Mouse (Mus musculus) bone marrow, adult 2 months (tissue): ENCODE results near the gene Coq10b. TPM values are rescaled to one million over a fixed set of nuclear protein-coding genes. Genes with fewer than 3 reads are reported as not detected.
"Not testable (repeated sequence)": the region's sequence is repeated elsewhere in the genome, so short reads cannot be mapped to it uniquely, and the experiment has no call there.

Experiments
- H3K27ac ChIP-seq: fragments of 200-500 bp; 2 replicates; pipeline ENCODE4 v1.5.1; 2012; ENCODE audit warnings: low read depth, mild to moderate bottlenecking, control low read depth, inconsistent platforms, low read length; ENCODE audit not compliant: control insufficient read depth, poor library complexity, insufficient read depth
- H3K4me1 ChIP-seq: fragments of 200-500 bp; 2 replicates; pipeline ENCODE4 v1.6.1; 2011; ENCODE audit warnings: low read length; ENCODE audit not compliant: control insufficient read depth, insufficient read depth
- H3K4me3 ChIP-seq: fragments of 200-500 bp; replicated peaks from 2 replicates; pipeline ENCODE3; 2011; ENCODE audit warnings: mild to moderate bottlenecking, low read depth, low read length, control low read depth; ENCODE audit not compliant: control insufficient read depth
- CTCF ChIP-seq: fragments of 200-500 bp; IDR thresholded peaks from 2 replicates; pipeline ENCODE4 v1.5.1; 2011; ENCODE audit warnings: low read length, control low read depth; ENCODE audit not compliant: control insufficient read depth, insufficient read depth
- POLR2A ChIP-seq: fragments of 200-500 bp; IDR thresholded peaks from 2 replicates; pipeline ENCODE4 v1.6.1; 2011; ENCODE audit warnings: low read depth, mild to moderate bottlenecking, control low read depth, low read length, borderline replicate concordance; ENCODE audit not compliant: control insufficient read depth
- WGBS: fragments of 180-500 bp; shearing (Covaris S2); methylation state at CpG from one replicate; pipeline ENCODE4 v1.1.7; 2018; 5-methylcytosine and 5-hydroxymethylcytosine counted together
- polyA plus RNA-seq: library from polyadenylated mRNA; stranded (reverse); fragments of >200 nt; gene quantifications from 2 replicates; pipeline ENCODE4 v1.2.4, GENCODE M21; 2011; ENCODE audit warnings: low replicate concordance; ENCODE audit not compliant: missing spikeins, insufficient read depth, insufficient read length

Coq10b gene
- polyA plus RNA-seq, 1 experiment, result 9.9 TPM

- WGBS, result 71% methylated on average over 4 of the region's 4 CpGs
- H3K27ac ChIP-seq, result no peak overlapping the region
- H3K4me3 ChIP-seq, result no peak overlapping the region
- no peaks in the 10 kb centered on the region; the same call in 1 of the 2 replicates for H3K4me1 ChIP-seq
- TF ChIP-seq CTCF (no peak), POLR2A (no peak)
These were observed 3.6 kb upstream of the Coq10b start for GRCm38 (mm10) chr1:55048841-55049587.

DNA sequence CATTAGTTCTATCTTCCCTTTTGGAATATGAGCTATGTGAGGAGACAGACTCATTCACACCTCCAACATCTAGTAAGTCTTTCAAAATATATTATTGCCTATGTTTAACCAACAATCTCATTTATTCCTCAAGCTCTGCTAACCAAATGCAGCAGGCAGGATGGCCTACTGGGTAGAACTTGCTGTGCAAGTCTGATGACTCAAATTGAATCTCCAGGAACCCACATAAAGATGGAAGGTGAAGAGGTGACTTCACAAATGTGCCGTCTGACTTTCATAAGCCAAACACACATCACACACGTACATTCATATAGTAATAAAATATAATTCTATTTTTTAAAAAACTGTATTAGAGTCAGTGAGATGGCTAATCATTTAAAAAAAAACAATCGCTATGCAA is 899 bp upstream of the Coq10b start:
- Histone ChIP-seq H3K4me3 (no peak overlapping the region), H3K4me1 (peaks cover 1% of the 10 kb centered on the region; the same call in 1 of the 2 replicates), H3K27ac (no peak overlapping the region)
- TF ChIP-seq CTCF, result no peak
- TF ChIP-seq POLR2A, result no peak
- WGBS, result 82% methylated on average over 3 of the region's 3 CpGs

GRCm38 (mm10) chr1:55053005-55053404 is 435 bp downstream of the Coq10b start:
- Histone ChIP-seq H3K4me3 (peak overlapping the region; percentile 62), H3K27ac (peak overlapping the region; percentile 88), H3K4me1 (peaks cover 1% of the 10 kb centered on the region; the same call in 1 of the 2 replicates)
- under 1% methylated on average over 42 of the region's 42 CpGs for WGBS
- TF ChIP-seq POLR2A (no peak), CTCF (no peak)

DNA sequence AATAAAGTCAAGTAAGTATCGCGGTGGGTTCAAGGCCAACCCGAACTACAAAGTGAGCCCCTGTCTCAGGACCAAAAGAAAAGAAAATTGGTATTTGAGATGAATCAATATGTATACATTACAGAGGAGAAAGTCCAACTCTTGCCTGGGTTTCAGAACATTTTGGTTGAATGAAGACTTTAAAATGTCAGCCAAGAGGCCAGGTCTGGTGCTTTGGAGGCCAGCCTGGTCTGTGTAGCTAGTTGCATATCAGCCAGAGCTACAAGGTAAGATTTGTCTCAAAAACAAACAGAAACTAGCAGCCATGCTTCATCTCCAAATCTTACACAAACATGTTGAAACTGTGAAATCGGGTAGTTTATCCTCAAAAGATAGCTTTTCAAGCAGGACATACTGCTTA is 1.0 kb downstream of the Coq10b start:
- 73% methylated on average over 4 of the region's 4 CpGs for WGBS
- Histone ChIP-seq H3K4me3 (peak overlapping the region; percentile 55), H3K4me1 (peaks cover 1% of the 10 kb centered on the region), H3K27ac (no peak overlapping the region)
- TF ChIP-seq POLR2A, result no peak
- no peak for TF ChIP-seq CTCF

GRCm38 (mm10) chr1:55055322-55056115 is 2.9 kb downstream of the Coq10b start:
- WGBS, result 46% methylated on average over 5 of the region's 5 CpGs
- no peak for TF ChIP-seq CTCF
- TF ChIP-seq POLR2A, result no peak
- Histone ChIP-seq H3K4me1 (peaks cover 3% of the 10 kb centered on the region), H3K4me3 (no peak overlapping the region), H3K27ac (no peak overlapping the region)

DNA sequence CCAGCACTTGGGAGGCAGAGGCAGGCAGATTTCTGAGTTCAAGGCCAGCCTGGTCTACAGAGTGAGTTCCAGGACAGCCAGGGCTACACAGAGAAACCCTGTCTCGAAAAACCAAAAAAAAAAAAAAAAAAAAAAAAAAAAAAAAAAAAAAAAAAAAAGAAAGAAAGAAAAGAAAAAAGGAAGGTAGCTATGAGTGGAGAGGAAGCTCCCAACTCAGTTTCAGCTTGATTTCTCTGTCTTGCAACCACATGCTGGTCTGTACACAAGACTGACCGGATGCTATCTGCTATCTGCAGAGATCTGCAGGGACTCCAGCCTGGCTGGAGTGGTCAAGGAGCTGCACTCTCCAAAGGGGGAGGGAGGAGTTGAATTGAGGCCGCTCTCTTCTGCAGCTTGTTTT is 5.8 kb downstream of the Coq10b start:
- H3K4me3 ChIP-seq, H3K4me1 ChIP-seq: not testable (repeated sequence)
- WGBS, result 64% methylated on average over 2 of the region's 3 CpGs
- peak overlapping the region; percentile 29; the same call in 1 of the 2 replicates for H3K27ac ChIP-seq

GRCm38 (mm10) chr1:55061099-55061498 is 8.5 kb downstream of the Coq10b start:
- Histone ChIP-seq H3K4me1 (peaks cover 2% of the 10 kb centered on the region), H3K27ac (no peak overlapping the region), H3K4me3 (no peak overlapping the region)
- 73% methylated on average over 5 of the region's 5 CpGs for WGBS
- TF ChIP-seq CTCF (no peak), POLR2A (no peak)

DNA sequence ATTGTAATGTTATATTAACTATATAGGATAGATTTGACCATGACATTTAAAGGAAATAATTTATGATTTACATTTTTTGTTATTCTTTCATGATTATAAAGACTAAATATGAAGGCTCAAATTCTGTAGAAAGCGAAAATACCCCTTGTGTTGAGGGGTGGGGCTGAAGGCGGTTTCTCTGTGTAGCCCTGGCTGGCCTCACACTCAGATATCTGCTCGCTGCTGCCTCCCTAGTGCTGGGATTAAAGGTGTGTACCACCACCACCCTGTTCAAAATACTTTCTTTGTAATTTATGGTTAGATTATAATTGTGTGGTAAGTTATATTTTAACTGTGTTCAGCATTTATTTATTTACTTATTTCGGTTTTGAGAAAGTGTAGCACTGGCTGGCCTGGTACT is 9.2 kb downstream of the Coq10b start:
- WGBS, result 81% methylated on average over 4 of the region's 4 CpGs
- no peak for TF ChIP-seq CTCF
- no peak for TF ChIP-seq POLR2A
- H3K4me1 ChIP-seq, result peaks cover 2% of the 10 kb centered on the region
- H3K4me3 ChIP-seq, result no peak overlapping the region
- H3K27ac ChIP-seq, result no peak overlapping the region

- H3K4me1 ChIP-seq, H3K27ac ChIP-seq, H3K4me3 ChIP-seq: not testable (repeated sequence)
These were observed 19.8 kb downstream of the Coq10b start for GRCm38 (mm10) chr1:55072328-55072727.
